Comparison of ENCODE assay signal across 10 mouse cellular contexts in genomic region chr4:83396346-83396745, GRCm38 (mm10). TPM values are rescaled to one million over a fixed set of nuclear protein-coding genes. Genes with fewer than 3 reads are reported as not detected.
DNase-seq lines count a peak whose midpoint lies in the region; ATAC-seq lines count a peak whose summit lies in the region.
"Had no signal": no experiment of that assay in that cellular context is flagged by ENCODE, and none has a peak within 500 bp of the region (broad histone marks: within the 10 kb centered on the region; RNA-seq: fewer than 3 reads in every experiment).

No protein-coding gene starts in this region.

- WGBS in midbrain, embryonic 11.5 days = 87% methylated on average over 4 of the region's 4 CpGs
- 92% methylated on average over 4 of the region's 4 CpGs for WGBS in midbrain, embryonic 16.5 days
- WGBS in forebrain, embryonic 14.5 days = 90% methylated on average over 4 of the region's 4 CpGs

- no peaks in the 10 kb centered on the region for H3K4me1 ChIP-seq in midbrain, embryonic 11.5 days (ENCODE audit: control insufficient read depth, insufficient read depth, low read length)
- no peaks in the 10 kb centered on the region for H3K4me1 ChIP-seq in midbrain, embryonic 16.5 days (ENCODE audit: control insufficient read depth, insufficient read depth, low read length)
- no peaks in the 10 kb centered on the region for H3K4me1 ChIP-seq in forebrain, embryonic 14.5 days (ENCODE audit: control insufficient read depth, insufficient read depth, low read length)
- H3K4me1 ChIP-seq: hindbrain, embryonic 15.5 days had no signal

- peak; percentile 45 for DNase-seq in midbrain, embryonic 11.5 days (ENCODE audit: low spot score, missing footprints)
- peak; percentile 84 for DNase-seq in fibroblast of lung, adult 2 months (ENCODE audit: low read depth)
- peak; percentile 64 for DNase-seq in heart, postnatal 25 days (ENCODE audit: low spot score)
- peak; percentile 54 for DNase-seq in ovary, postnatal 36 days (ENCODE audit: low spot score)
- DNase-seq in forebrain, embryonic 14.5 days (ENCODE audit: low spot score) = no peak
- no peak for DNase-seq in left cerebral cortex, adult 8-10 months (ENCODE audit: low spot score in 2 of 2)

- intact Hi-C loops in heart, postnatal 25 days (cut with DNase I) = no loop called here

- no peak overlapping the region for H3K4me2 ChIP-seq in midbrain, embryonic 11.5 days
- no peak overlapping the region for H3K4me2 ChIP-seq in midbrain, embryonic 16.5 days (ENCODE audit: low read length)
- H3K4me2 ChIP-seq in forebrain, embryonic 14.5 days (ENCODE audit: low read length) = no peak overlapping the region
- H3K4me2 ChIP-seq: forebrain, embryonic 15.5 days; hindbrain, embryonic 15.5 days had no signal

- no peak overlapping the region for H3K9ac ChIP-seq in midbrain, embryonic 11.5 days (ENCODE audit: low read length)
- H3K9ac ChIP-seq in midbrain, embryonic 16.5 days (ENCODE audit: low read depth, low read length) = no peak overlapping the region
- H3K9ac ChIP-seq in forebrain, embryonic 14.5 days (ENCODE audit: low read length) = no peak overlapping the region
- H3K9ac ChIP-seq: forebrain, embryonic 15.5 days; hindbrain, embryonic 15.5 days; liver, embryonic 14.5 days had no signal

- H3K27me3 ChIP-seq in midbrain, embryonic 11.5 days (ENCODE audit: control insufficient read depth, insufficient read depth, low read length) = no peaks in the 10 kb centered on the region
- H3K27me3 ChIP-seq in midbrain, embryonic 16.5 days (ENCODE audit: control insufficient read depth, insufficient read depth, low read depth, low read length) = no peaks in the 10 kb centered on the region
- H3K27me3 ChIP-seq in forebrain, embryonic 14.5 days (replicated peaks; ENCODE audit: control insufficient read depth, insufficient read depth, low read length) = no peaks in the 10 kb centered on the region
- H3K27me3 ChIP-seq: forebrain, embryonic 15.5 days; hindbrain, embryonic 15.5 days had no signal

- no peaks in the 10 kb centered on the region for H3K36me3 ChIP-seq in midbrain, embryonic 11.5 days (ENCODE audit: control insufficient read depth, insufficient read depth, low read length)
- no peaks in the 10 kb centered on the region for H3K36me3 ChIP-seq in midbrain, embryonic 16.5 days (ENCODE audit: control insufficient read depth, insufficient read depth, low read length)
- no peaks in the 10 kb centered on the region for H3K36me3 ChIP-seq in forebrain, embryonic 14.5 days (ENCODE audit: control insufficient read depth, insufficient read depth, low read length)
- H3K36me3 ChIP-seq: forebrain, embryonic 15.5 days; hindbrain, embryonic 15.5 days had no signal

- H3K9me3 ChIP-seq in midbrain, embryonic 11.5 days (ENCODE audit: control insufficient read depth, low read length) = no peaks in the 10 kb centered on the region
- H3K9me3 ChIP-seq in midbrain, embryonic 16.5 days (replicated peaks; ENCODE audit: control insufficient read depth, low read length, poor library complexity, severe bottlenecking) = no peaks in the 10 kb centered on the region
- H3K9me3 ChIP-seq in forebrain, embryonic 14.5 days (replicated peaks; ENCODE audit: control insufficient read depth, low read length) = no peaks in the 10 kb centered on the region
- H3K9me3 ChIP-seq: forebrain, embryonic 15.5 days; hindbrain, embryonic 15.5 days had no signal

- H3K27ac ChIP-seq in midbrain, embryonic 11.5 days (ENCODE audit: low read depth, low read length) = no peak overlapping the region
- H3K27ac ChIP-seq in midbrain, embryonic 16.5 days (ENCODE audit: low read length) = no peak overlapping the region
- H3K27ac ChIP-seq in forebrain, embryonic 14.5 days (ENCODE audit: low read depth, low read length) = no peak overlapping the region
- H3K27ac ChIP-seq: forebrain, embryonic 15.5 days; hindbrain, embryonic 15.5 days; liver, embryonic 14.5 days had no signal

- no peak for ATAC-seq in midbrain, embryonic 11.5 days (ENCODE audit: low FRiP score)
- no peak for ATAC-seq in midbrain, embryonic 16.5 days
- no peak for ATAC-seq in forebrain, embryonic 14.5 days
- ATAC-seq: forebrain, embryonic 15.5 days had no signal

- H3K4me3 ChIP-seq in midbrain, embryonic 11.5 days (ENCODE audit: low read depth, low read length) = no peak overlapping the region
- H3K4me3 ChIP-seq in midbrain, embryonic 16.5 days (ENCODE audit: low read depth, low read length) = no peak overlapping the region
- H3K4me3 ChIP-seq in forebrain, embryonic 14.5 days (ENCODE audit: low read depth, low read length) = no peak overlapping the region
- H3K4me3 ChIP-seq: forebrain, embryonic 15.5 days; hindbrain, embryonic 15.5 days had no signal

RNA-seq across cellular contexts. Expression of gene Snapc3, which starts 21.2 kb away (rescaled TPM):
- polyA plus RNA-seq in midbrain, embryonic 11.5 days (2014; fragmentation: Nextera tagmentation; extraction: Ambion mirVana) = 75.2 and 83.0 TPM in 2 replicates
- polyA plus RNA-seq in midbrain, embryonic 16.5 days (2015; fragmentation: Nextera tagmentation; extraction: Ambion mirVana) = 64.9 and 75.5 TPM in 2 replicates
- 10 to 100 TPM; 17.1 to 17.6 TPM for total RNA-seq in heart, postnatal 25 days (2021)
- 90.0 and 101 TPM in 2 replicates for polyA plus RNA-seq in forebrain, embryonic 14.5 days (2014; fragmentation: Nextera tagmentation; extraction: Ambion mirVana)
- 10 to 100 TPM; 33.7 to 38.5 (median 35.4) TPM for total RNA-seq in left cerebral cortex, adult 8-10 months (2022)

Comparison
In these comparisons a context has a peak if more than half of its experiments do, and no peak if none do; other contexts are left out.
1. DNase-seq: peak in midbrain, embryonic 11.5 days (single experiment), fibroblast of lung, adult 2 months (single experiment), heart, postnatal 25 days (single experiment) and ovary, postnatal 36 days (single experiment); none in forebrain, embryonic 14.5 days (single experiment) and left cerebral cortex, adult 8-10 months (0 of 2).